Mouse (Mus musculus) heart, adult 2 months (tissue): ENCODE data around the gene Phf10. TPM values are rescaled to one million over a fixed set of nuclear protein-coding genes. Genes with fewer than 3 reads are reported as not detected.
A peak's percentile ranks its signal among the peaks of the same experiment; 100 is the strongest.

ENCODE experiments used
- DNase-seq, 2 experiments: peaks; one replicate each; pipeline ENCODE4 v3.0.0; 2021
- H3K27ac ChIP-seq: fragments of 200-600 bp; 2 replicates; pipeline ENCODE4 v1.8.1; 2022
- H3K27me3 ChIP-seq: fragments of 200-500 bp; 2 replicates; pipeline ENCODE4 v1.6.1; 2012; ENCODE audit warnings: mild to moderate bottlenecking, low read length, inconsistent platforms, mixed read lengths; ENCODE audit not compliant: control insufficient read depth, insufficient read depth
- H3K36me3 ChIP-seq: fragments of 200-500 bp; 2 replicates; pipeline ENCODE4 v1.6.1; 2012; ENCODE audit warnings: low read length, inconsistent platforms; ENCODE audit not compliant: control insufficient read depth, insufficient read depth
- H3K4me1 ChIP-seq: fragments of 200-500 bp; 2 replicates; pipeline ENCODE4 v1.6.1; 2011; ENCODE audit warnings: low read length; ENCODE audit not compliant: control insufficient read depth, insufficient read depth
- H3K4me3 ChIP-seq: fragments of 200-600 bp; 2 replicates; pipeline ENCODE4 v1.8.1; 2022
- H3K79me2 ChIP-seq: fragments of 200-500 bp; replicated peaks from 2 replicates; pipeline ENCODE4 v1.6.1; 2012; ENCODE audit warnings: mild to moderate bottlenecking, inconsistent platforms, low read length, moderate library complexity, mixed read lengths; ENCODE audit not compliant: control insufficient read depth, insufficient read depth
- H3K9ac ChIP-seq: fragments of 200-500 bp; 2 replicates; pipeline ENCODE4 v1.6.1; 2012; ENCODE audit warnings: low read depth, mild to moderate bottlenecking, control low read depth, inconsistent platforms, low read length, mixed read lengths
- CTCF ChIP-seq: fragments of 200-600 bp; IDR thresholded peaks from 2 replicates; pipeline ENCODE4 v1.8.1; 2022; ENCODE audit warnings: antibody characterized with exemption, mild to moderate bottlenecking, moderate library complexity
- EP300 ChIP-seq: fragments of 200-500 bp; IDR thresholded peaks from 2 replicates; pipeline ENCODE4 v1.6.1; 2011; ENCODE audit warnings: low read depth, low read length, control low read depth; ENCODE audit not compliant: insufficient read depth
- POLR2A ChIP-seq: fragments of 200-500 bp; IDR thresholded peaks from 2 replicates; pipeline ENCODE4 v1.6.1; 2011; ENCODE audit warnings: mild to moderate bottlenecking, low read depth, low read length, control low read depth; ENCODE audit not compliant: insufficient read depth
- WGBS: fragments of 180-500 bp; shearing (Covaris S2); methylation state at CpG from one replicate; pipeline ENCODE4 v1.1.7; 2018; 5-methylcytosine and 5-hydroxymethylcytosine counted together
- intact Hi-C: fragments of 180-260 bp; cut with DNase I; formaldehyde crosslinking; loops from one replicate; pipeline ENCODE4 v1.15.1; 2025
- polyA plus RNA-seq: library from polyadenylated mRNA; depleted of rRNA; stranded (reverse); fragments of >200 nt; gene quantifications from 2 replicates; pipeline ENCODE4 v1.2.3, GENCODE M21; 2012
- total RNA-seq, 2 experiments: library from RNA; stranded (reverse); gene quantifications; 2 replicates each; pipeline ENCODE4 v1.2.3; 2021

Phf10 gene
- total and polyA plus RNA-seq, 3 experiments = 19.0 to 53.1 (median 45.3) TPM

- H3K4me1 ChIP-seq = no peaks in the 10 kb centered on the region
- no peaks in the 10 kb centered on the region for H3K79me2 ChIP-seq
- no peaks in the 10 kb centered on the region for H3K27me3 ChIP-seq
- H3K27ac ChIP-seq = no peak overlapping the region
- H3K4me3 ChIP-seq = no peak overlapping the region
- intact Hi-C loops = loop anchor here (5.0 kb wide), 1 partner anchor 622 kb away; no protein-coding TSS in a partner anchor
- no peak for DNase-seq
- TF ChIP-seq CTCF (no peak), POLR2A (no peak), EP300 (no peak)
- WGBS = 76% methylated on average over 5 of the region's 5 CpGs
- no peak overlapping the region for H3K9ac ChIP-seq
- H3K36me3 ChIP-seq = no peaks in the 10 kb centered on the region
Measured at GRCm38 (mm10) chr17:14909331-14909730, 51.7 kb downstream of the Phf10 start.

DNA sequence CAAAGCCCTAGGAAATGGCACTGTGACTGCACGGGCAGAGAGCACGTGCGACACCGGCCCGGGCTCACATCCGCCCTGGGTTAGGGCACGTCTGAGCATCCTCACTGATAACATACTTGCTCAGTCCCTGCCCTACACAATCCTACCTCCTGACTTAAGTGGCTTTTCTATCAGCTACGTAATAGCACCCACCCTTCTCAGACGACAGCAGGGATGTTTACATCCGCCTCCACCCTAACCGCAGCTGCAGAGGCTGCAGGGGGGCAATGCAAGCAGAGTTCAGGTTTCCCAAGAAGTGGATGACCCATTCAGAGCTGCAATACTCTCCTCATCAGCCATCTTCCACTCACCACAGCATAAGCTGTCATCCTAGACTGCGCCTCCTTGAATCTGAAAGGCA, 53.9 kb downstream of the Phf10 start:
- Histone ChIP-seq H3K79me2 (no peaks in the 10 kb centered on the region), H3K27me3 (no peaks in the 10 kb centered on the region), H3K4me1 (no peaks in the 10 kb centered on the region), H3K9ac (no peak overlapping the region), H3K36me3 (no peaks in the 10 kb centered on the region), H3K4me3 (no peak overlapping the region), H3K27ac (no peak overlapping the region)
- intact Hi-C loops = loop anchor here (5.0 kb wide), 1 partner anchor 620 kb away; no protein-coding TSS in a partner anchor
- WGBS = 54% methylated on average over 12 of the region's 12 CpGs
- DNase-seq = no peak
- no peak for TF ChIP-seq EP300
- no peak for TF ChIP-seq POLR2A
- TF ChIP-seq CTCF = no peak

GRCm38 (mm10) chr17:14906611-14907010, 54.5 kb downstream of the Phf10 start:
- no peak overlapping the region for H3K9ac ChIP-seq
- no peak overlapping the region for H3K4me3 ChIP-seq
- intact Hi-C loops = loop anchor here (5.0 kb wide), 1 partner anchor 619 kb away; no protein-coding TSS in a partner anchor
- WGBS = 27% methylated on average over 1 of the region's 1 CpGs
- no peaks in the 10 kb centered on the region for H3K36me3 ChIP-seq
- H3K79me2 ChIP-seq = no peaks in the 10 kb centered on the region
- peak in 1 of 2 experiments; percentile 10 for DNase-seq
- H3K4me1 ChIP-seq = no peaks in the 10 kb centered on the region
- no peak overlapping the region for H3K27ac ChIP-seq
- no peak for TF ChIP-seq CTCF
- TF ChIP-seq EP300 = no peak
- TF ChIP-seq POLR2A = no peak
- H3K27me3 ChIP-seq = no peaks in the 10 kb centered on the region

- H3K27ac ChIP-seq = no peak overlapping the region
Measured at GRCm38 (mm10) chr17:14904637-14905265, 56.3 kb downstream of the Phf10 start.

GRCm38 (mm10) chr17:14904206-14904605, 56.9 kb downstream of the Phf10 start:
- no peak for DNase-seq
- Histone ChIP-seq H3K4me3 (no peak overlapping the region), H3K4me1 (no peaks in the 10 kb centered on the region), H3K79me2 (no peaks in the 10 kb centered on the region), H3K9ac (no peak overlapping the region), H3K27me3 (no peaks in the 10 kb centered on the region), H3K27ac (no peak overlapping the region), H3K36me3 (no peaks in the 10 kb centered on the region)
- intact Hi-C loops = loop anchor here (1.0 to 5.0 kb wide), 2 partner anchors 380 to 672 kb away; no protein-coding TSS in a partner anchor
- TF ChIP-seq POLR2A = no peak
- TF ChIP-seq CTCF = no peak
- TF ChIP-seq EP300 = no peak
- 87% methylated on average over 6 of the region's 6 CpGs for WGBS

More at GRCm38 (mm10) chr17:14904637-14905265, 56.3 kb downstream of the Phf10 start:
- no peaks in the 10 kb centered on the region for H3K79me2 ChIP-seq
- H3K27me3 ChIP-seq = no peaks in the 10 kb centered on the region
- H3K4me3 ChIP-seq = no peak overlapping the region
- no peaks in the 10 kb centered on the region for H3K4me1 ChIP-seq
- H3K9ac ChIP-seq = no peak overlapping the region
- TF ChIP-seq EP300 = no peak
- TF ChIP-seq CTCF = peak; percentile 98
- no peak for TF ChIP-seq POLR2A
- no peaks in the 10 kb centered on the region for H3K36me3 ChIP-seq
- peak; percentile 40 to 63 for DNase-seq
- WGBS = 42% methylated on average over 7 of the region's 7 CpGs
- intact Hi-C loops = loop anchor here (1.0 to 5.0 kb wide), 4 partner anchors 359 to 672 kb away; no protein-coding TSS in a partner anchor

DNA sequence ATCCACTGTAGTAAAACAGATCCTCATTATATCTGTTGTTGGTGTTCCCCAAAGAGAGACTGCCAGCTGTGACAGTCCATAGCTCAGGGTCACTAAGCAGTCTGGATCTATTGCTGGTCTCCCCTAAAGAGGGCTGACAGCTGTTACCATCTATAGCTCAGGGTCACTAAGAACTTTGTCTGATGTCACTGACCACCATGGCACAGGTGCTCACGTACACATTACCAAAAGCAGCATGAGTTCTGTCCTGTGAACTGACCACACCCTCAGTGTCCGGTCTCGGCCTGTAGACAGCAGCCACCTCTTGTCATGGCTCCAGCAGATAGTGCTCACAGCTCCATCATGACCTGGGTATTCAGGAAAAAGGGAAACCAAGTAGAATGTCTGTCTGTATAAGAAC, 57.9 kb downstream of the Phf10 start:
- no peak for DNase-seq
- no peak overlapping the region for H3K9ac ChIP-seq
- intact Hi-C loops = loop anchor here (5.0 kb wide), 1 partner anchor 671 kb away; no protein-coding TSS in a partner anchor
- H3K27me3 ChIP-seq = no peaks in the 10 kb centered on the region
- TF ChIP-seq POLR2A (no peak), CTCF (no peak), EP300 (no peak)
- H3K4me1 ChIP-seq = no peaks in the 10 kb centered on the region
- no peak overlapping the region for H3K4me3 ChIP-seq
- H3K79me2 ChIP-seq = no peaks in the 10 kb centered on the region
- H3K36me3 ChIP-seq = no peaks in the 10 kb centered on the region
- 78% methylated on average over 3 of the region's 3 CpGs for WGBS
- no peak overlapping the region for H3K27ac ChIP-seq
